Mouse (Mus musculus) testis, postnatal 14 days (tissue): ENCODE measurements around the gene Hdc.

Experiments
- DNase-seq: peaks from one replicate; pipeline ENCODE4 v3.0.0; 2021; ENCODE audit warnings: low spot score

The Hdc gene

DNA sequence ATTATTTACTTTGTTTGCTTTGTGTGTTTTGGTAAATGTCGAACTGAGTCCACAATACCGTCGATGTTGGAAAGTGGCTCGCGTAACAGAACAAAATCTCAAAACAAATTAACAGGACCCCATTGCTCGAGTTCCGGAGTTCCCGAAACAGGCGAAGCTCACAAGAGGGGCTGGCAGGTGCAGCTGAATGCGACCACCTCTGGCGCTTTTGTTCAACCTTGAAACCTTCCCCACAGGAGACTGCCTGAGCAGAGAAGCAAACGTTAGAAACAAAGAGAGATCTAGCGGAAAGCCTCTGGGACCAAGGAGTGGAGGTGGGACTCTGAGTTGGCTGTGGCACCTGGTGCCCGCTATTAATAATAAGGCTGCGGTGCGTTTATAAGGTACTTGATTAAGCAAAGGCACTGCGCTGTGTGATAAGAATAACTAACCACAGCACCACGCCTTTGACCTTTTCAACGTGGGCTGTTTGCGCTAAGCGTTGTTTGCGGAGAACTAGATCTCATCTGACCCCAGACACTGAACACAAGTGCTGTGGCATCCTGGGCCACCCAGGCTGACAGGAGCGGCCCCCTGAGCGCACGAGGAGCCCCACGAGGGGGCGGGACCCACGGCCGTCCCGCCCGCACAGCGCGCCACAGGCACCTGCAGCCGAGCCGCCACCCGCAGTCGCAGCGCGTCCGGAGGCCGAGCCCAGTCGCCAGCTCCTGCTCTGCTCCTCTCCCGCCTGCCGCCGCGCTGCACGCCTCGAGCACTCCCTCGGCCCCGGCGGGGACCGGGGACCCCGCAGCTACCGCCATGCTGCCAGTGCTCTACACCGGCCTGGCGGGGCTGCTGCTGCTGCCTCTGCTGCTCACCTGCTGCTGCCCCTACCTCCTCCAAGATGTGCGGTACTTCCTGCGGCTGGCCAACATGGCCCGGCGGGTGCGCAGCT lies 66.5 kb downstream of the Hdc start, which contains the start of gene Slc27a2:
TSS of gene Slc27a2 (plus strand) at position 51 of the 934 bp plus-strand sequence.
- DNase-seq, result peak; percentile 66

GRCm38 (mm10) chr2:126551896-126552295 lies 67.2 kb downstream of the Hdc start:
- no peak for DNase-seq

- DNase-seq, result no peak
Observed at GRCm38 (mm10) chr2:126551244-126551890, 67.7 kb downstream of the Hdc start.

DNA sequence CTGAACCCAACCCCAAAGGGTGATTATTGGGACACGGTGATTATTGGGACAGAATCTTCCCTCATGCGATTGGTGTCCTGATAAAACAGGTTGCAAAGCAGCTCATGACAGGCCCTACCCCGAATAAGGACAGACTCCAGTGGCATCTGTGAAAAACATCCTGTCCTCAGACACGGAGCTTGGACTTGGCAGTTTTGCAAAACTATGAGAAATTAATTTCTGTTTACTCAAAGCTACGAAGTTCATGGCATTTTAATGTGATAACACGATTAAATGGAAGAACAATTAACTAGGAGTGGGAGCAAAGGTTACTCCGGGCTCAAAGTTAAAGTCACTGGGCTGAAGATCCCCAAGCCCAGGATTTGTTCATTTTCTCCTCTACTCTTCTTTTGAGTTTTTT lies 69.4 kb downstream of the Hdc start:
- no peak for DNase-seq

GRCm38 (mm10) chr2:126546392-126546791 lies 72.7 kb downstream of the Hdc start:
- no peak for DNase-seq

DNA sequence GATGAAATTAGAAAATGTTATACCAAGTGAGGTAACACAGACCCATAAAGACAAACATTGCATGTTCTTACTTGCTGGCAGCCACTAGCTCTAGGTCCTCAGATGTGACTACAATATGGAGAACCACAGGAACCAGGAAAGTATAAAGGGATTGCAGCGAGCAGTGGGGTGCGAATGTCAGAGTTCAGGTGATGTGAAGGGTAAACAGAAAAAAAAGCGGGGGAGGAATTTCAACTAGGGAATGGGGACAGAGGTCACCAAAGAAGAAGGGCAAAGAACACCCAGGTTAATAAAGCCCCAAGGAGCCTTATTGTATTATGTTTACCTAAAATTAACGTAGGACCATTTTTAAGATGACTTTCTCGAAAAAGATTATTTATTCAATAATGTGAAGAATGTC lies 73.8 kb downstream of the Hdc start:
- DNase-seq, result no peak
